Mouse (Mus musculus): ENCODE measurements around the gene Tsfm. TPM values are rescaled to one million over a fixed set of nuclear protein-coding genes. Genes with fewer than 3 reads are reported as not detected.

Gene Tsfm
- total RNA-seq, 2 experiments from 2014 or later: 5.8 to 5.9 TPM

GRCm38 (mm10) chr10:126990313-126991056 is 40.2 kb downstream of the Tsfm start:
- ATAC-seq (replicated peaks; ENCODE audit: low FRiP score, poor library complexity, severe bottlenecking): peak; percentile 67; the same call in 1 of the 2 replicates

GRCm38 (mm10) chr10:126988513-126989165 is 42.0 kb downstream of the Tsfm start:
- ATAC-seq (replicated peaks; ENCODE audit: low FRiP score, poor library complexity, severe bottlenecking): no peak

- ATAC-seq (replicated peaks; ENCODE audit: low FRiP score, poor library complexity, severe bottlenecking): no peak
Measured at GRCm38 (mm10) chr10:126987183-126988118, 43.2 kb downstream of the Tsfm start.

- ATAC-seq (replicated peaks; ENCODE audit: low FRiP score, poor library complexity, severe bottlenecking): no peak
Measured at GRCm38 (mm10) chr10:126986541-126986961, 44.1 kb downstream of the Tsfm start.

- ATAC-seq (replicated peaks; ENCODE audit: low FRiP score, poor library complexity, severe bottlenecking): no peak
Measured at GRCm38 (mm10) chr10:126985579-126985978, 45.1 kb downstream of the Tsfm start.

- no peak for ATAC-seq (replicated peaks; ENCODE audit: low FRiP score, poor library complexity, severe bottlenecking)
Measured at GRCm38 (mm10) chr10:126985127-126985526, 45.5 kb downstream of the Tsfm start.

GRCm38 (mm10) chr10:126984189-126985004 is 46.2 kb downstream of the Tsfm start:
- ATAC-seq (replicated peaks; ENCODE audit: low FRiP score, poor library complexity, severe bottlenecking): no peak

- no peak for ATAC-seq (replicated peaks; ENCODE audit: low FRiP score, poor library complexity, severe bottlenecking)
Measured at GRCm38 (mm10) chr10:126983193-126983725, 47.4 kb downstream of the Tsfm start.

- ATAC-seq (replicated peaks; ENCODE audit: low FRiP score, poor library complexity, severe bottlenecking): no peak
Measured at GRCm38 (mm10) chr10:126981746-126982145, 48.9 kb downstream of the Tsfm start.

GRCm38 (mm10) chr10:126980933-126981530 is 49.6 kb downstream of the Tsfm start:
- ATAC-seq (replicated peaks; ENCODE audit: low FRiP score, poor library complexity, severe bottlenecking): no peak

- ATAC-seq (replicated peaks; ENCODE audit: low FRiP score, poor library complexity, severe bottlenecking): no peak
Measured at GRCm38 (mm10) chr10:126980221-126980932, 50.3 kb downstream of the Tsfm start.

GRCm38 (mm10) chr10:126979636-126980151 is 50.9 kb downstream of the Tsfm start:
- ATAC-seq (replicated peaks; ENCODE audit: low FRiP score, poor library complexity, severe bottlenecking): no peak

GRCm38 (mm10) chr10:126979121-126979635 is 51.5 kb downstream of the Tsfm start:
- ATAC-seq (replicated peaks; ENCODE audit: low FRiP score, poor library complexity, severe bottlenecking): no peak

GRCm38 (mm10) chr10:126978277-126978994 is 52.2 kb downstream of the Tsfm start, which contains the start of gene Ctdsp2:
TSS of gene Ctdsp2 (plus strand) at chr10:126978717.
- peak; percentile 97 for ATAC-seq (replicated peaks; ENCODE audit: low FRiP score, poor library complexity, severe bottlenecking)

- ATAC-seq (replicated peaks; ENCODE audit: low FRiP score, poor library complexity, severe bottlenecking): no peak
Measured at GRCm38 (mm10) chr10:126977076-126977475, 53.6 kb downstream of the Tsfm start.

- no peak for ATAC-seq (replicated peaks; ENCODE audit: low FRiP score, poor library complexity, severe bottlenecking)
Measured at GRCm38 (mm10) chr10:126975706-126976105, 54.9 kb downstream of the Tsfm start.

GRCm38 (mm10) chr10:126972988-126973387 is 57.7 kb downstream of the Tsfm start:
- ATAC-seq (replicated peaks; ENCODE audit: low FRiP score, poor library complexity, severe bottlenecking): no peak
